Mouse (Mus musculus) small intestine, adult 2 months (tissue): ENCODE measurements around the gene Sept9. TPM values are rescaled to one million over a fixed set of nuclear protein-coding genes. Genes with fewer than 3 reads are reported as not detected.
A peak's percentile ranks its signal among the peaks of the same experiment; 100 is the strongest.

Experiments used
- H3K27ac ChIP-seq: fragments of 200-500 bp; 2 replicates; pipeline ENCODE4 v1.5.1; 2012; ENCODE audit warnings: low read depth, low read length, control low read depth, inconsistent platforms; ENCODE audit not compliant: insufficient read depth
- H3K27me3 ChIP-seq: fragments of 200-500 bp; 2 replicates; pipeline ENCODE4 v1.6.1; 2012; ENCODE audit warnings: mild to moderate bottlenecking, moderate library complexity, low read length, inconsistent platforms; ENCODE audit not compliant: control insufficient read depth, insufficient read depth
- H3K36me3 ChIP-seq: fragments of 200-500 bp; 2 replicates; pipeline ENCODE4 v1.6.1; 2012; ENCODE audit warnings: mild to moderate bottlenecking, low read length, control low read depth, inconsistent platforms; ENCODE audit not compliant: control insufficient read depth, insufficient read depth
- H3K4me1 ChIP-seq: fragments of 200-500 bp; 2 replicates; pipeline ENCODE4 v1.6.1; 2012; ENCODE audit warnings: low read length, inconsistent platforms, mixed read lengths; ENCODE audit not compliant: control insufficient read depth, insufficient read depth, insufficient read length
- H3K4me3 ChIP-seq: fragments of 200-500 bp; 2 replicates; pipeline ENCODE4 v1.5.1; 2012; ENCODE audit warnings: low read depth, mild to moderate bottlenecking, control low read depth, inconsistent platforms, low read length, moderate library complexity
- CTCF ChIP-seq: fragments of 200-500 bp; IDR thresholded peaks from 2 replicates; pipeline ENCODE4 v1.5.1; 2012; ENCODE audit warnings: low read depth, mild to moderate bottlenecking, control low read depth, inconsistent platforms, low read length, moderate library complexity, mixed read lengths; ENCODE audit not compliant: insufficient replicate concordance, insufficient read length; ENCODE audit errors: extremely low read depth
- POLR2A ChIP-seq: fragments of 200-500 bp; IDR thresholded peaks from 2 replicates; pipeline ENCODE4 v1.6.1; 2012; ENCODE audit warnings: low read depth, mild to moderate bottlenecking, control low read depth, inconsistent platforms, low read length, moderate library complexity
- WGBS: fragments of 180-500 bp; shearing (Covaris S2); methylation state at CpG from one replicate; pipeline ENCODE4 v1.1.7; 2018; 5-methylcytosine and 5-hydroxymethylcytosine counted together
- polyA plus RNA-seq: library from polyadenylated mRNA; depleted of rRNA; stranded (reverse); fragments of >200 nt; gene quantifications from 2 replicates; pipeline ENCODE4 v1.2.3, GENCODE M21; 2012

The Sept9 gene
- polyA plus RNA-seq, 1 experiment = 31.0 TPM

DNA sequence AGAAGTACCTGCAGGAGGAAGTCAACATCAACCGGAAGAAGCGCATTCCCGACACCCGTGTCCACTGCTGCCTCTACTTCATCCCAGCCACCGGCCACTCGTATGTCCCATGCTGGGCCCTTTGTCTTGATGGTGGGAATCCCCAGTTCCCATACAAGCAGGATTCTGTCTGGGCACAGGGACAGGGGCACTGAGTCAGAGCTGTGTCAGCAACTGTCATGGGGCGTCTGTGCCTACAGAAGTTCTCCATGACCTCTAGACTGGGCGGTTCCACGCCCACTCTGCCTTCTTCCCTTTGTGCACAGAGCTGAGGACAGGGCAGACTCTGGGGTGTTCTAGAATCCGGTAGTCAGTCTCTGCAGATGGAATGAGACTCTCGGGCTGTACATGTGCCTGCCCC is 153.7 kb downstream of the Sept9 start:
- peaks cover 59% of the 10 kb centered on the region for H3K36me3 ChIP-seq
- H3K4me3 ChIP-seq = no peak overlapping the region
- TF ChIP-seq CTCF (no peak), POLR2A (no peak)
- H3K27me3 ChIP-seq = no peaks in the 10 kb centered on the region
- peaks cover 16% of the 10 kb centered on the region; the same call in 1 of the 2 replicates for H3K4me1 ChIP-seq
- no peak overlapping the region for H3K27ac ChIP-seq
- 82% methylated on average over 11 of the region's 11 CpGs for WGBS

DNA sequence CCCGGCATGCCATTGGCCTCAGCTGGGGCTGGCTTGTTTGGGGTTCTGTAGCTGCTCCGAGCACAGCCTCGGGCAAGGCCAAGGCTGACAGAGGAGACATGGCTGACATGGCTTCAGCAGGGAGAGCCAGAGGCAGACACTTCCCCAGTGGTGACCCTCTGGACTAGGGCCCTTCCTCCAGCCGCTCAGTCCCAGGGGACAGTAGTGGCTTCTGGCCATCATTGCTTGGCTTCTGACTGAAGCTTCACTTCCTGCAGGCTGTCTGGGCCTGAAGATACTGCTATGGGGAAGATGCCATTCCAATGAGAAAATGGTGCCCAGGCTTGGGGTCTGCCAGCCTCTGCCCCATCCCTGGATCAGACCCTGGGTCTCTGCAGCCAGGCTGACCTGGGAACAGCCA is 154.6 kb downstream of the Sept9 start:
- H3K4me3 ChIP-seq = no peak overlapping the region
- H3K27me3 ChIP-seq = no peaks in the 10 kb centered on the region
- no peak overlapping the region for H3K27ac ChIP-seq
- TF ChIP-seq CTCF = no peak
- no peak for TF ChIP-seq POLR2A
- H3K4me1 ChIP-seq = peaks cover 11% of the 10 kb centered on the region; the same call in 1 of the 2 replicates
- WGBS = 91% methylated on average over 4 of the region's 4 CpGs
- H3K36me3 ChIP-seq = peaks cover 64% of the 10 kb centered on the region

DNA sequence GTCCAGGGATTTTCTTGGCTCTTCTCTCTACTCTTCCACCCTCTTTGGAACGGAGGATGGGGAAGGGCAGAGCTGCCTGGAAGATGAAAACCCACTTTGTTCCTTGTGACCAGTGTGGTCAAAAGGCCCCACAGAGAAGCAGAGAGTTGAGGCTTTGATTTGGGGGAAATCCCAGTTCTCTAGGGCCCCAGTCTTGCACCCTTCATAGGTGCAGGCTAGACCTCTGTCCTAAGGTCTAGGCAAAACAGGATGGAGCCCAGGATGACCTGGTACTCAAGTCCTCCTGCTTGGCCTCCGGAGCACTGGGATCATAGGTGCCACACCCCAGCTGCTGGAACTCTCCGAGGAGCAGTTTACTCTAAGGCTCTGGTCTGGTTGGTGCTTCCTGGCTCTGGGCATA is 157.5 kb downstream of the Sept9 start:
- peaks cover 78% of the 10 kb centered on the region for H3K36me3 ChIP-seq
- H3K27me3 ChIP-seq = no peaks in the 10 kb centered on the region
- H3K4me3 ChIP-seq = no peak overlapping the region
- no peak for TF ChIP-seq POLR2A
- TF ChIP-seq CTCF = no peak
- peaks cover 7% of the 10 kb centered on the region; the same call in 1 of the 2 replicates for H3K4me1 ChIP-seq
- 49% methylated on average over 3 of the region's 3 CpGs for WGBS
- no peak overlapping the region for H3K27ac ChIP-seq

GRCm38 (mm10) chr11:117357916-117358639 is 158.6 kb downstream of the Sept9 start:
- 47% methylated on average over 8 of the region's 8 CpGs for WGBS
- peaks cover 4% of the 10 kb centered on the region; the same call in 1 of the 2 replicates for H3K4me1 ChIP-seq

DNA sequence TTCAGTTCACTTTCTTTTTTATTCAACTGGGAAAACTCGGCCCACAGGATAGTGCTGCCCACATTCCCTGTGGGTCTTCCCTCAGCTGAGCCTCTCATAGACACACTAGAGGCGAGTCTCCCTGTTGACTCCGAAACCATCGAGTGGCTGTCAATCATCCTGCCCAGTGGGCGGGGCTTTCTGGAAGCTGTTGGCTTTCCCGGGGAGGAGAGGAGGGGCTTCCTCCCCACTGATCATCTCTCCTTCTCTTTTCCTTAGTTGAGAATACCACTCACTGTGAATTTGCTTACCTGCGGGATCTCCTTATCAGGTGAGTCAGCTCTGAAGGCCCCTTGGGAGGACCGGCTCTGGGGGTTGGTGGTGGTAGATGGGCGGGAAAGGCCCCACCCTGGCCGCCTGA is 159.7 kb downstream of the Sept9 start:
- peaks cover 71% of the 10 kb centered on the region for H3K36me3 ChIP-seq
- WGBS = 79% methylated on average over 10 of the region's 10 CpGs
- H3K27ac ChIP-seq = no peak overlapping the region
- TF ChIP-seq POLR2A (no peak), CTCF (no peak)
- H3K4me1 ChIP-seq = no peaks in the 10 kb centered on the region
- no peak overlapping the region for H3K4me3 ChIP-seq
- H3K27me3 ChIP-seq = no peaks in the 10 kb centered on the region

More at GRCm38 (mm10) chr11:117357916-117358639, 158.6 kb downstream of the Sept9 start:
- Histone ChIP-seq H3K4me3 (no peak overlapping the region), H3K27ac (no peak overlapping the region), H3K27me3 (no peaks in the 10 kb centered on the region), H3K36me3 (peaks cover 76% of the 10 kb centered on the region)
- peak; percentile 93; the same call in 1 of the 2 replicates for TF ChIP-seq CTCF
- no peak for TF ChIP-seq POLR2A

- 64% methylated on average over 5 of the region's 5 CpGs for WGBS
- H3K36me3 ChIP-seq = peaks cover 66% of the 10 kb centered on the region
Observed at GRCm38 (mm10) chr11:117359870-117360269, 160.4 kb downstream of the Sept9 start.

DNA sequence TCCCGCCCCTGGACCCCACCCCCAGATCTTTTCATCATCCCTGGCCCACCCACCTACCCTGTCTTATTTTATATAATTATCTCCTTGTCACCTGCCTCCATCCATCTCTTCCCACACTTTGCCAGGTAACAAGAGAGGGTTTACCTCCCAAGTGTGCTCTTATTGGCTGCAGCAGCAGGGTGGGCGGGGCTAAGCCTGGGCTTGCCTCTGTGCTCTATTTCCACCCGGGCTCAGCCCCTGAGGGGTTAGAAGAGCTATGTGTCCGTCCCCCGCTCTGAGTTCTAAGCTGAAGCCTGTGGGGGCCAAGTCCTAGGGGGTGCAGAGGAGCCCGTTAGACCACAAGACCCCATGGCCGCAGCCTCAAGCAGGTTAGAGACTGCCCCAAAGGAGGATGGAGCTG is 161.1 kb downstream of the Sept9 start:
- Histone ChIP-seq H3K4me1 (no peaks in the 10 kb centered on the region), H3K36me3 (peaks cover 59% of the 10 kb centered on the region), H3K4me3 (no peak overlapping the region), H3K27me3 (no peaks in the 10 kb centered on the region), H3K27ac (no peak overlapping the region)
- TF ChIP-seq CTCF (no peak), POLR2A (no peak)
- WGBS = 88% methylated on average over 7 of the region's 7 CpGs

More at GRCm38 (mm10) chr11:117359870-117360269, 160.4 kb downstream of the Sept9 start:
- H3K27ac ChIP-seq = no peak overlapping the region
- no peaks in the 10 kb centered on the region for H3K27me3 ChIP-seq
- no peaks in the 10 kb centered on the region for H3K4me1 ChIP-seq
- no peak overlapping the region for H3K4me3 ChIP-seq
- TF ChIP-seq POLR2A (no peak), CTCF (peak; percentile 89; the same call in 1 of the 2 replicates)
